Mouse (Mus musculus) spleen, adult 10 weeks (tissue): ENCODE measurements around the gene Cntrl. TPM values are rescaled to one million over a fixed set of nuclear protein-coding genes. Genes with fewer than 3 reads are reported as not detected.

Experiments
- polyA plus RNA-seq: library from polyadenylated mRNA; stranded (reverse); fragments of 350-450 nt; fragmentation: Illumina TruSeq; extraction: RNeasy Lipid Tissue Mini Kit (QIAGEN cat#74804); gene quantifications from one replicate; pipeline ENCODE4 v1.2.3, GENCODE M21; 2015; ENCODE audit warnings: low replicate concordance; ENCODE audit not compliant: insufficient read depth

Cntrl gene
- 166 TPM for polyA plus RNA-seq

DNA sequence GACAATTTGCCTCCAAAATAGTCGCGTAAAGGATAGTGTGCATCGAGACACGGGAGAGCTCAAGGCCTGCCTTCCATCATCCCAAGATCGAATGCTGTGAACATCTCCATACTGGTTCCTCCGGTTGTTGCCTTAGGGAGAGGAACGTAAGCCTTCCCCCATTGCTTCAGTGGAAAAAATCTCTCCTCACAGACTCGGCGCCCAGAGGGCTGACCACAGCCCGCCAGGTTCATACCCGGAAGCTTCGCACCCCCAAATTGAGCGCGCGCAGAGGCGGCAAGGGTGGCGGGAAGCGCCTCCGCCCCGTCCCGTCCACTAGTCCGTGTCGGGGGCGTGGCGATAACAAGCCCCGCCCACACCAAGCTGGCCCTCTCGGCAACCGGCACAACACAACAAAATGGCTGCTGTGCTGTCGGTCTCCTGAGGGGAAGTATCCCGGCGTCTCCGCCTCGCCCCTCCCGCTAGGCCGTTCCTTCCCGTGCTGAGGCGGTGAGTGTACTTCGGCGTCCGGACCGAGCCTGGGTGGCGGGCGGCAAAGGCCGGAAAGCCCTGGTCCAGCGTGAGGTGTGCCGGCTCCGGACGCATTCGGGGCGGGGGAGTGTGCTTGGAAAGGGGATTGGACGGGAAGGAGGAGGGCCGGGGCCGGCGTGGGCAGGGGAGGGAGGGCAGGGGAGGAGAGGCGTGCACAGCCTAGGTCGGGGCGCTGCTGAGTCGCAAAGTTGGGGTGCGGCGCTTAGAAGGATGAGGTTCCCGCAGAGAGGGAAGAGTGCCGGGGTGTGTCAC is at the start of gene Cntrl:
Gene Cntrl, plus strand, starts transcription at position 352 of the 783 bp plus-strand sequence.

DNA sequence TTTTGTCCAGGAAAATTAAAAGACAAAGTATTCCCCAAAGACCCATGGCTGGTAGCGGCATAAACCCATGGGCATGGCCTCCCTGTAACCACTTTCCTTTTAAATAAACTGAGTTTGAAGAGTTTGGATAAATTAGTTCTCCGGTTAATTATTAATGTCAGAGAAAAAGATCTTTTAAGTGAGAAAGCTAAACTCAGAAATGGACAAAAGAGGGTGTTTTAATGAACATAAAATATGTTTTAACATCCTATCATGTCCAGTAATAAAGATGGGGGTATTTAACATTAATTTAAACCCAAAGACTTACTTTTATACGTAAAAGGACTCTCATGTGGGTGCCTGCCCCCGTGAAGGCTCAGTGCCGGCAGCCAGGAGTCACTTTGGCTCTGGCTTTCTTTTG is 48.0 kb upstream of the Cntrl start, which contains the start of gene Hc:
Gene Hc, minus strand, starts transcription at position 101 of the 400 bp plus-strand sequence.

DNA sequence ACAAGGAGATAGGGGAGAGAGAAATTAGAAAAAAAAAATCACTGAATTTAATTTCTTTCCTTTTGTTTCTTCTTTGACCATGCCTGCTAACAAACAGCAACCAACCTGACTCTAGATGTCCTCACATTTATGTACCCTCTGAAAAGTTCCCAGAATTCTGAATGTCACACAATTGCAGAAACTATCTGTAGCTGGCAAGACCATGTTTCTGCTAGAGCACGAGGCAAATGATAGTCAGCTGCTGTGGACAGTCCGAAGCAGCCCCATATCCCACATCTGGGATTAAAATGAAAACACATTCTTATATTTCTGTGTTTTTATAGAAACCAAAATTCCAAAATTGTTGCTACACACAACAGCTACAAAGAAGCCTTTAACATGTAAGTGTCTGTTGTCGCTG is 7.8 kb upstream of the Cntrl start, which contains the start of gene AI182371:
Gene AI182371, minus strand, starts transcription at position 101 of the 400 bp plus-strand sequence.

DNA sequence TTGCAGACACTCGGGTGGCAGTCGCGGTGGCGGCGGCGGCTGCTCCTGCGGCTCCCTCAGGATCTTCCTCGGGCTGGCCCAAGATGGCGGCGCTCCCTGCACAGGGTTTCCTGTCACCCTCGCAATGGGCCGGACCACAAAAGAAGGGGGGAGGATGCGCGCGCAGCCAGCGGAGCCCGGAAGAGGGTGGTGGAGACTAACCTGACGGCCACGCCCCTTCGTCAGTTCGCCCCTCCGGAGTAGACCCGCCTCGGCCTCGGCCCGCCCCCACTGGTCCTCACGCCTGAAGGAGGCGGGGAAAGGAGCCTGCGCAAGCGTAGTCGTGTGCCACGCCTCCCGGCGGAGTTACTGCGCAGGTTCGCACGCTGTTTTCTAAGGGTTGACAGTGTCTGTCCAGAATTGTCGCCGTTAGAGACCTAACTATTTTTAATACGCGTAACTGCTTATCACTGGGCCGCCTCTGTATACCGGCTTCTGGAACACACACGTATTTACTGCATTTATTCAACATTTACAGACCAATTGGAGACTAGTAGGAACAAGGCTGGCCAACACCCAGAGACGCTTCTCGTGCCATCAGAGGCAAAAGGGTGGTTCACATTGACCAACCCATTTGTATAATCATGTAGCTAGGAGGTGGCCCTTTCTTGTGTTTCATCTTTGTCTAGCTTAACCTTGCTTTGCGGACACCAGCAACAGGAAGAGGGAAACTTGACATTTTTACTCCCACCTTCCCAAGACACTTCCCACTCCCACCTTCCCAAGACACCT is 91.8 kb downstream of the Cntrl start, which contains the start of gene Rab14:
Gene Rab14, minus strand, starts transcription at position 223 of the 771 bp plus-strand sequence.

Other genes with a start within 250 kb of the Cntrl start
- not detected for gene Cutal, start 235.1 kb upstream of the Cntrl start, polyA plus RNA-seq
- 42.6 TPM for gene Psmd5, start 234.5 kb upstream of the Cntrl start, polyA plus RNA-seq
- 7.0 TPM for gene Phf19, start 195.5 kb upstream of the Cntrl start, polyA plus RNA-seq
- gene Traf1, start 147.7 kb upstream of the Cntrl start, polyA plus RNA-seq = 120 TPM
- 0.10 TPM for gene Hc, start 48.1 kb upstream of the Cntrl start, polyA plus RNA-seq
- 2.3 TPM for gene AI182371, start 7.9 kb upstream of the Cntrl start, polyA plus RNA-seq
- 217 TPM for gene Rab14, start 91.6 kb downstream of the Cntrl start, polyA plus RNA-seq
- gene Gsn, start 146.9 kb downstream of the Cntrl start, polyA plus RNA-seq = 108 TPM
- 71.3 TPM for gene Stom, start 227.5 kb downstream of the Cntrl start, polyA plus RNA-seq